12 mouse cellular contexts compared by ENCODE assay signal in the genomic region with DNA sequence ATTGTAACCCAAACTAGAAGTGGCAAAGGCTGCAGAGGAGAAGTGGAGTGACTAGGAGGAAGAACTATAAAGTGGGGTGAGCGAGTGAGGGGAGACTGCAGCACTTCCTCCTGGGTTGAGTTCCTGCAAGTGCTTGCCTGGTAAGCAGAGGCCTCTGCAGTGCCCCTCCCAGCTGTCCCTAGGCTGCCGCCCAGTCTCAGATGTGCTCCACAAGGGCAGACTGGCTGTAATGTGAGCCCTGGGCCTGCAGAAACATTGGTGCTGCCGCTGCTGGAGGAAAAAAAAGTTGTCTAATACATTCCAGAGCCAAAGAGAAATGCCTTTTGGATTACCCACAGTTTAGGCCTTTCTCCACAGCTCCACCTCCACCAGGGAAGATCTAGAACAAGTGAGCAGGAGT. TPM values are rescaled to one million over a fixed set of nuclear protein-coding genes. Genes with fewer than 3 reads are reported as not detected.
A peak's percentile ranks its signal among the peaks of the same experiment; 100 is the strongest.
DNase-seq lines count a peak whose midpoint lies in the region; ATAC-seq and TF ChIP-seq lines count a peak whose summit lies in the region.
"Had no signal": no experiment of that assay in that cellular context is flagged by ENCODE, and none has a peak within 500 bp of the region (broad histone marks: within the 10 kb centered on the region; RNA-seq: fewer than 3 reads in every experiment).

No protein-coding gene starts in this region.

- H3K4me1 ChIP-seq in limb, embryonic 14.5 days (ENCODE audit: control insufficient read depth, insufficient read depth, low read length), result no peaks in the 10 kb centered on the region
- H3K4me1 ChIP-seq in midbrain, embryonic 14.5 days (ENCODE audit: control insufficient read depth, insufficient read depth, low read length), result no peaks in the 10 kb centered on the region

- peak; percentile 56 for DNase-seq in adipocyte (ENCODE audit: low spot score)
- DNase-seq in embryo, embryonic 11 days, result peak; percentile 39
- no peak for DNase-seq in limb, embryonic 14.5 days (ENCODE audit: low spot score)
- no peak for DNase-seq in midbrain, embryonic 14.5 days
- no peak for DNase-seq in neural tube, embryonic 10.5 days (ENCODE audit: extremely low spot score, low spot score)
- no peak for DNase-seq in thymus, postnatal 4 days
- DNase-seq: adrenal gland, postnatal 14 days; cerebellum, adult 9-10 months; kidney, adult 11 months; lung, postnatal 10 days had no signal

- TF ChIP-seq POLR2A in limb, embryonic 14.5 days (IDR thresholded peaks at IDR 0.05; ENCODE audit: borderline replicate concordance, extremely low read depth, insufficient read depth, insufficient read length), result no peak

- ATAC-seq in granulocyte monocyte progenitor cell, adult 5-6 weeks (replicated peaks; ENCODE audit: poor library complexity, severe bottlenecking), result peak; percentile 59; the same call in 1 of the 2 replicates
- peak; percentile 50; the same call in 1 of the 2 replicates for ATAC-seq in limb, embryonic 14.5 days (ENCODE audit: low FRiP score, low read depth)
- no peak for ATAC-seq in megakaryocyte-erythroid progenitor cell, adult 5-6 weeks (replicated peaks; ENCODE audit: low FRiP score, low TSS enrichment, poor library complexity, severe bottlenecking)
- no peak for ATAC-seq in midbrain, embryonic 14.5 days (ENCODE audit: low FRiP score, low TSS enrichment)

- H3K36me3 ChIP-seq in limb, embryonic 14.5 days (ENCODE audit: control insufficient read depth, insufficient read depth, low read length), result peaks cover 36% of the 10 kb centered on the region
- peaks cover 40% of the 10 kb centered on the region for H3K36me3 ChIP-seq in midbrain, embryonic 14.5 days (ENCODE audit: control insufficient read depth, insufficient read depth, low read length)

- no peak overlapping the region for H3K9ac ChIP-seq in limb, embryonic 14.5 days (ENCODE audit: low read depth, low read length, severe bottlenecking)
- no peak overlapping the region for H3K9ac ChIP-seq in midbrain, embryonic 14.5 days (replicated peaks; ENCODE audit: low read length)

- H3K4me3 ChIP-seq in limb, embryonic 14.5 days (replicated peaks; ENCODE audit: low read length), result no peak overlapping the region
- no peak overlapping the region for H3K4me3 ChIP-seq in midbrain, embryonic 14.5 days (replicated peaks; ENCODE audit: low read depth, low read length)

- WGBS in limb, embryonic 14.5 days, result 23% methylated on average over 3 of the region's 3 CpGs
- WGBS in midbrain, embryonic 14.5 days, result 60% methylated on average over 3 of the region's 3 CpGs

- 0 out of 2 replicates have a peak overlapping the region, but pooled peaks have one; percentile 28 for H3K27ac ChIP-seq in limb, embryonic 14.5 days (replicated peaks; ENCODE audit: low read depth, low read length)
- H3K27ac ChIP-seq in midbrain, embryonic 14.5 days (replicated peaks; ENCODE audit: low read depth, low read length), result no peak overlapping the region

- H3K27me3 ChIP-seq in limb, embryonic 14.5 days (ENCODE audit: control insufficient read depth, insufficient read depth, low read length), result no peaks in the 10 kb centered on the region
- no peaks in the 10 kb centered on the region for H3K27me3 ChIP-seq in midbrain, embryonic 14.5 days (ENCODE audit: control insufficient read depth, insufficient read depth, low read length)

- H3K4me2 ChIP-seq in limb, embryonic 14.5 days (replicated peaks; ENCODE audit: low read depth, low read length, severe bottlenecking), result no peak overlapping the region
- no peak overlapping the region for H3K4me2 ChIP-seq in midbrain, embryonic 14.5 days (ENCODE audit: low read length)

- H3K9me3 ChIP-seq in limb, embryonic 14.5 days (ENCODE audit: control insufficient read depth, low read length), result no peaks in the 10 kb centered on the region
- H3K9me3 ChIP-seq in midbrain, embryonic 14.5 days (ENCODE audit: control insufficient read depth, low read length), result no peaks in the 10 kb centered on the region

RNA-seq across cellular contexts. Expression of a gene that starts 57.8 kb away (rescaled TPM):
- 45.1 and 47.2 TPM in 2 replicates for total RNA-seq in granulocyte monocyte progenitor cell, adult 5-6 weeks (2014; fragmentation: Nextera tagmentation)
- total RNA-seq in granulocyte monocyte progenitor cell, adult 5-6 weeks (2017), result 12.7 and 13.8 TPM in 2 replicates
- 24.3 and 29.6 TPM in 2 replicates for polyA plus RNA-seq in limb, embryonic 14.5 days (2012; rRNA removed)
- polyA plus RNA-seq in limb, embryonic 14.5 days (2014; fragmentation: Nextera tagmentation; extraction: Ambion mirVana), result 11.1 and 12.0 TPM in 2 replicates
- 24.2 and 26.0 TPM in 2 replicates for total RNA-seq in megakaryocyte-erythroid progenitor cell, adult 5-6 weeks (2014; fragmentation: Nextera tagmentation)
- 7.9 and 11.8 TPM in 2 replicates for total RNA-seq in megakaryocyte-erythroid progenitor cell, adult 5-6 weeks (2017)
- 0.20 and 0.95 TPM in 2 replicates for polyA plus RNA-seq in midbrain, embryonic 14.5 days (2014; fragmentation: Nextera tagmentation; extraction: Ambion mirVana)

Comparison
In these comparisons a context has a peak if more than half of its experiments do, and no peak if none do; other contexts are left out.
1. DNase-seq: peak in adipocyte (single experiment) and embryo, embryonic 11 days (single experiment); none in limb, embryonic 14.5 days (single experiment), midbrain, embryonic 14.5 days (single experiment), neural tube, embryonic 10.5 days (single experiment) and thymus, postnatal 4 days (single experiment).
2. ATAC-seq: peak in granulocyte monocyte progenitor cell, adult 5-6 weeks (single experiment) and limb, embryonic 14.5 days (single experiment); none in megakaryocyte-erythroid progenitor cell, adult 5-6 weeks (single experiment) and midbrain, embryonic 14.5 days (single experiment).